ENCODE assay signal across 8 mouse cellular contexts in the genomic region with DNA sequence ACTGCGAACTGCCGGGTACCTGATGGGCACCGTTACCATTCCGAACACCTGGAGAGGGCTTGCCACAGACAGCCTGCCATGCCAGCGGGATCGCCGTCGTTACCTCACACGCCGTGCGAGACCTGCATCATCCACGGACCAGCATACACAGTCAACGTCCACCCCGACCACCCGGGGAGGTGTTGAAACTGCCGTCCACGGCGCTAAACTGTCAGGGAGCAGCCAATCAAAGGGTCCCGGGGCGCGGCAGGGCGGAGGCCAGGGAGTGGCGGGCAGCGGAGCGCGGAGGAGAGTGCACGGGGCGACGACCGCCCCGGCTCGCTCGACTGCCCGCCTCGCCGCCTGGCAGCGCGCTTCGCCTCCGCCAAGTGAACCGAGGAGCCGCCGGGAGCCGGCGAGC. TPM values are rescaled to one million over a fixed set of nuclear protein-coding genes. Genes with fewer than 3 reads are reported as not detected.
DNase-seq lines count a peak whose midpoint lies in the region; ATAC-seq and TF ChIP-seq lines count a peak whose summit lies in the region.

No protein-coding gene starts in this region.

- WGBS in embryonic facial prominence, embryonic 11.5 days: under 1% methylated on average over 39 of the region's 45 CpGs
- under 1% methylated on average over 45 of the region's 45 CpGs for WGBS in liver, embryonic 14.5 days (ENCODE audit: insufficient replicate concordance)
- under 1% methylated on average over 43 of the region's 45 CpGs for WGBS in stomach, embryonic 15.5 days

- no peaks in the 10 kb centered on the region for H3K36me3 ChIP-seq in embryonic facial prominence, embryonic 11.5 days (replicated peaks; ENCODE audit: control insufficient read depth, insufficient read depth, low read depth, low read length)
- no peaks in the 10 kb centered on the region for H3K36me3 ChIP-seq in liver, embryonic 14.5 days (replicated peaks; ENCODE audit: control insufficient read depth, insufficient read depth, low read depth)
- no peaks in the 10 kb centered on the region for H3K36me3 ChIP-seq in stomach, embryonic 15.5 days

- no peaks in the 10 kb centered on the region for H3K4me1 ChIP-seq in embryonic facial prominence, embryonic 11.5 days (ENCODE audit: control insufficient read depth, insufficient read depth, low read length)
- peaks cover 14 to 21% of the 10 kb centered on the region in 2 experiments for H3K4me1 ChIP-seq in liver, embryonic 14.5 days (replicated peaks; ENCODE audit: control insufficient read depth in 2 of 2, insufficient read depth in 2 of 2, low read length in 1 of 2)
- peaks cover 10% of the 10 kb centered on the region; the same call in 1 of the 2 replicates for H3K4me1 ChIP-seq in stomach, embryonic 15.5 days

- H3K27ac ChIP-seq in embryonic facial prominence, embryonic 11.5 days (replicated peaks; ENCODE audit: low read depth, low read length): peak overlapping the region; percentile 60; the same call in 1 of the 2 replicates
- H3K27ac ChIP-seq in liver, embryonic 14.5 days: peak overlapping the region; percentile 71
- peak overlapping the region; percentile 71 for H3K27ac ChIP-seq in stomach, embryonic 15.5 days

- H3K4me3 ChIP-seq in embryonic facial prominence, embryonic 11.5 days (ENCODE audit: low read depth, low read length): peak overlapping the region; percentile 79
- peak overlapping the region; percentile 73 for H3K4me3 ChIP-seq in liver, embryonic 14.5 days (ENCODE audit: insufficient read depth in 1 of 2, low read depth in 2 of 2, low read length in 2 of 2)
- peak overlapping the region; percentile 79 for H3K4me3 ChIP-seq in stomach, embryonic 15.5 days (replicated peaks)

- peak overlapping the region; percentile 89 for H3K4me2 ChIP-seq in embryonic facial prominence, embryonic 11.5 days (ENCODE audit: low read depth, low read length)
- H3K4me2 ChIP-seq in liver, embryonic 14.5 days (ENCODE audit: low read depth): peak overlapping the region; percentile 91
- peak overlapping the region; percentile 77 for H3K4me2 ChIP-seq in stomach, embryonic 15.5 days

- H3K9ac ChIP-seq in embryonic facial prominence, embryonic 11.5 days (replicated peaks; ENCODE audit: low read length): peak overlapping the region; percentile 80
- H3K9ac ChIP-seq in liver, embryonic 14.5 days (replicated peaks): peak overlapping the region; percentile 76
- H3K9ac ChIP-seq in stomach, embryonic 15.5 days: peak overlapping the region; percentile 76

- H3K27me3 ChIP-seq in embryonic facial prominence, embryonic 11.5 days (ENCODE audit: control insufficient read depth, insufficient read depth, low read length): no peaks in the 10 kb centered on the region
- no peaks in the 10 kb centered on the region for H3K27me3 ChIP-seq in liver, embryonic 14.5 days (ENCODE audit: control insufficient read depth, insufficient read depth, low read length)
- H3K27me3 ChIP-seq in stomach, embryonic 15.5 days (replicated peaks): no peaks in the 10 kb centered on the region

- H3K9me3 ChIP-seq in embryonic facial prominence, embryonic 11.5 days (replicated peaks; ENCODE audit: control insufficient read depth, low read length): no peaks in the 10 kb centered on the region
- H3K9me3 ChIP-seq in liver, embryonic 14.5 days (ENCODE audit: control insufficient read depth, low read length): no peaks in the 10 kb centered on the region
- no peaks in the 10 kb centered on the region for H3K9me3 ChIP-seq in stomach, embryonic 15.5 days

- TF ChIP-seq EP300 in liver, embryonic 14.5 days (IDR thresholded peaks at IDR 0.05; ENCODE audit: low read depth): no peak

- ATAC-seq in embryonic facial prominence, embryonic 11.5 days (replicated peaks; ENCODE audit: insufficient number of reproducible peaks, low FRiP score, low TSS enrichment, low read depth): peak; percentile 79
- peak; percentile 89 for ATAC-seq in liver, embryonic 14.5 days (ENCODE audit: insufficient read depth)
- ATAC-seq in stomach, embryonic 15.5 days (ENCODE audit: insufficient read depth, low FRiP score, low read depth): peak; percentile 77

- DNase-seq in A20 (ENCODE audit: low read depth, low spot score): peak; percentile 84
- DNase-seq in adrenal gland, postnatal 10 days: peak; percentile 64
- DNase-seq in embryonic facial prominence, embryonic 11.5 days (ENCODE audit: low spot score): peak; percentile 59
- DNase-seq in heart, adult 18-20 months: peak; percentile 49 to 57
- DNase-seq in kidney, adult 11 months: peak; percentile 62
- DNase-seq in liver, embryonic 14.5 days (ENCODE audit: low read depth in 3 of 3, low spot score in 3 of 3): peak; percentile 41 to 56 (median 52)
- DNase-seq in natural killer cell, adult 2 months (ENCODE audit: low spot score in 2 of 2): peak; percentile 10 to 32

- TF ChIP-seq CTCF in liver, embryonic 14.5 days (IDR thresholded peaks at IDR 0.05; ENCODE audit: low read depth): no peak

RNA-seq across cellular contexts. Expression of a gene that starts 28.4 kb away (rescaled TPM):
- total RNA-seq in adrenal gland, postnatal 10 days (2021): 10 to 100 TPM; 29.7 to 49.9 TPM
- 17.8 and 18.4 TPM in 2 replicates for polyA plus RNA-seq in embryonic facial prominence, embryonic 11.5 days (2014; fragmentation: Nextera tagmentation; extraction: Ambion mirVana)
- total RNA-seq in heart, adult 18-20 months (2021): 100 to 1,000 TPM; 129 to 156 TPM
- 4.8 and 5.3 TPM in 2 replicates for polyA plus RNA-seq in liver, embryonic 14.5 days (2012; rRNA removed)
- 9.6 and 10.3 TPM in 2 replicates for polyA plus RNA-seq in liver, embryonic 14.5 days (2014; fragmentation: Nextera tagmentation; extraction: Ambion mirVana)
- polyA plus RNA-seq in stomach, embryonic 15.5 days (2015; fragmentation: Nextera tagmentation; extraction: Ambion mirVana): 19.0 and 20.1 TPM in 2 replicates

RNA-seq across cellular contexts. Expression of a gene that starts 28.4 kb away (rescaled TPM):
- 10 to 100 TPM; 54.9 to 63.5 TPM for total RNA-seq in adrenal gland, postnatal 10 days (2021)
- 104 and 105 TPM in 2 replicates for polyA plus RNA-seq in embryonic facial prominence, embryonic 11.5 days (2014; fragmentation: Nextera tagmentation; extraction: Ambion mirVana)
- 10 to 100 TPM; 91.4 to 92.6 TPM for total RNA-seq in heart, adult 18-20 months (2021)
- polyA plus RNA-seq in liver, embryonic 14.5 days (2012; rRNA removed): 12.0 and 12.6 TPM in 2 replicates
- polyA plus RNA-seq in liver, embryonic 14.5 days (2014; fragmentation: Nextera tagmentation; extraction: Ambion mirVana): 23.2 and 27.1 TPM in 2 replicates
- polyA plus RNA-seq in stomach, embryonic 15.5 days (2015; fragmentation: Nextera tagmentation; extraction: Ambion mirVana): 83.3 and 86.7 TPM in 2 replicates

Comparison
In these comparisons a context has a peak if more than half of its experiments do, and no peak if none do; other contexts are left out.
1. Peak in every context shown above with its lines: DNase-seq, ATAC-seq, H3K4me3 ChIP-seq and H3K27ac ChIP-seq.
2. DNase-seq: peak in every context shown above with its lines; median percentile 84 in A20; 64 in adrenal gland, postnatal 10 days; 62 in kidney, adult 11 months; 59 in embryonic facial prominence, embryonic 11.5 days; 53 in heart, adult 18-20 months; 52 in liver, embryonic 14.5 days; 21 in natural killer cell, adult 2 months.